Comparison of ENCODE assay signal across 8 mouse cellular contexts in the genomic region with DNA sequence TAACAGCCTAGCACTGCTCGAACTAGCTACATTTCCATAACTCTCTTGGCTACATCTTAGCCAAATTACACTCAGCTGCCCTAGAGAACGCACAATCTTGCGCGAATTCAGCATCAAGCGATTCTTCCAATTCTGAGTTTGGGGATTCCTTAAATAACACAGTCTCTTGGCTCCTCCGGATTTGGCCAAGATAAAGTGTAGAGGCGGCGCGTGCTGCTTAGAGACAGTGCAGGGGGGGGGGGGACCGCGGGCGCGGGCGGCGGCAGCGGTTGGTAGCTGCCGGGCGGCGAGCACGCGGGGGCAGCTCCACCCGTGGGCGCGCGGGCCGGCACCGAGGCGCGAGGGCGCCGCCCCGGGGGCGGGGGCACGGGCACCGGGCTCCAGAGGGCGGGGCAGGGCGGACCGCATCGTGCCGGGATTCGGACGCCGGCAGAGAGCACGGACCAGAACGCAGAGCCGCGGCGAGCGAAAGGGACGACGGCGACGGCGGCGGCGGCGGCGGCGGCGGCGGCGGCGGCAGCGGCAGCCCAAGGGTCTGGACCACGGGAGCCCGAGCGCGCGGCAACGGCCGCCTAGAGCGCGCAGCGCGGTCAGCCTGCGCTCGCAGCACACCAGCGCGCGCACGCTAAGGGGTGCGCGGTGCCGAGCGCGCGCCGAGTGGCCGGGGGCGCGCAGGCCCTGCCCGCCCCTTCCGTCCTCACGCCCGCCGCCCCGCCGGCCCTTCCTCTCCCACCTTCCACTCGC. TPM values are rescaled to one million over a fixed set of nuclear protein-coding genes. Genes with fewer than 3 reads are reported as not detected.
A peak's percentile ranks its signal among the peaks of the same experiment; 100 is the strongest.
DNase-seq lines count a peak whose midpoint lies in the region; ATAC-seq and TF ChIP-seq lines count a peak whose summit lies in the region.

Gene Ugcg, plus strand, starts transcription at position 456 of the 744 bp plus-strand sequence.

- TF ChIP-seq CTCF in midbrain, postnatal 0 days (IDR thresholded peaks at IDR 0.05), result no peak

- peak within 1 kb of the TSS; percentile 53 for H3K4me2 ChIP-seq in embryonic facial prominence, embryonic 14.5 days (ENCODE audit: low read depth, low read length)
- H3K4me2 ChIP-seq in limb, embryonic 15.5 days, result peak within 1 kb of the TSS; percentile 63
- H3K4me2 ChIP-seq in midbrain, postnatal 0 days (ENCODE audit: low read depth, low read length, poor library complexity, severe bottlenecking), result peak within 1 kb of the TSS; percentile 55

- H3K27ac ChIP-seq in embryonic facial prominence, embryonic 14.5 days (replicated peaks; ENCODE audit: low read depth, low read length), result peak within 1 kb of the TSS; percentile 94
- H3K27ac ChIP-seq in limb, embryonic 15.5 days, result peak within 1 kb of the TSS; percentile 95
- H3K27ac ChIP-seq in midbrain, postnatal 0 days (ENCODE audit: low read depth, low read length), result peak within 1 kb of the TSS; percentile 97

- H3K9me3 ChIP-seq in embryonic facial prominence, embryonic 14.5 days (ENCODE audit: control insufficient read depth, low read length), result no peaks in the 10 kb centered on the region
- no peaks in the 10 kb centered on the region for H3K9me3 ChIP-seq in limb, embryonic 15.5 days
- H3K9me3 ChIP-seq in midbrain, postnatal 0 days (ENCODE audit: low read length), result no peaks in the 10 kb centered on the region

- H3K4me3 ChIP-seq in embryonic facial prominence, embryonic 14.5 days (ENCODE audit: low read depth, low read length), result peak within 1 kb of the TSS; percentile 95
- H3K4me3 ChIP-seq in limb, embryonic 15.5 days, result peak within 1 kb of the TSS; percentile 91
- peak within 1 kb of the TSS; percentile 94 for H3K4me3 ChIP-seq in midbrain, postnatal 0 days (ENCODE audit: low read depth, low read length)

- peak within 1 kb of the TSS; percentile 93 for H3K9ac ChIP-seq in embryonic facial prominence, embryonic 14.5 days (ENCODE audit: low read depth, low read length)
- H3K9ac ChIP-seq in limb, embryonic 15.5 days, result peak within 1 kb of the TSS; percentile 97
- peak within 1 kb of the TSS; percentile 97 for H3K9ac ChIP-seq in midbrain, postnatal 0 days (replicated peaks; ENCODE audit: low read length, poor library complexity, severe bottlenecking)

- DNase-seq in 3T3-L1 (ENCODE audit: low read depth, low spot score), result peak; percentile 62
- peak; percentile 87 to 94 for DNase-seq in adrenal gland, postnatal 36 days
- DNase-seq in embryonic facial prominence, embryonic 14.5 days (ENCODE audit: low spot score), result peak; percentile 93
- DNase-seq in heart, adult 8-10 months (ENCODE audit: low spot score), result peak; percentile 60
- DNase-seq in kidney, adult 9 months, result peak; percentile 73
- DNase-seq in midbrain, postnatal 0 days (ENCODE audit: low spot score), result peak; percentile 93
- DNase-seq in spleen, postnatal 14 days (ENCODE audit: low spot score in 2 of 2), result peak; percentile 74 to 77

- H3K36me3 ChIP-seq in embryonic facial prominence, embryonic 14.5 days (ENCODE audit: control insufficient read depth, insufficient read depth, low read length), result no peaks in the 10 kb centered on the region
- no peaks in the 10 kb centered on the region for H3K36me3 ChIP-seq in limb, embryonic 15.5 days
- no peaks in the 10 kb centered on the region for H3K36me3 ChIP-seq in midbrain, postnatal 0 days (ENCODE audit: insufficient read depth, low read length)

- 0% methylated on average over 6 of the region's 99 CpGs for WGBS in embryonic facial prominence, embryonic 14.5 days
- WGBS in limb, embryonic 15.5 days, result under 1% methylated on average over 57 of the region's 99 CpGs
- 1% methylated on average over 39 of the region's 99 CpGs for whole genome bisulfite sequencing in midbrain, postnatal 0 days

- peak; percentile 94 for ATAC-seq in embryonic facial prominence, embryonic 14.5 days (ENCODE audit: low read depth)
- ATAC-seq in limb, embryonic 15.5 days (ENCODE audit: insufficient number of reproducible peaks, low FRiP score, low TSS enrichment, low read depth), result peak; percentile 88
- ATAC-seq in midbrain, postnatal 0 days (ENCODE audit: low FRiP score), result peak; percentile 92

- H3K4me1 ChIP-seq in embryonic facial prominence, embryonic 14.5 days (ENCODE audit: control insufficient read depth, insufficient read depth, low read length), result peaks cover 9% of the 10 kb centered on the region; the same call in 1 of the 2 replicates
- H3K4me1 ChIP-seq in limb, embryonic 15.5 days, result peaks cover 10% of the 10 kb centered on the region
- peaks cover 2% of the 10 kb centered on the region; the same call in 1 of the 2 replicates for H3K4me1 ChIP-seq in midbrain, postnatal 0 days (ENCODE audit: insufficient read depth, low read length)

- no peaks in the 10 kb centered on the region for H3K27me3 ChIP-seq in embryonic facial prominence, embryonic 14.5 days (replicated peaks; ENCODE audit: control insufficient read depth, insufficient read depth, low read length)
- no peaks in the 10 kb centered on the region for H3K27me3 ChIP-seq in limb, embryonic 15.5 days
- H3K27me3 ChIP-seq in midbrain, postnatal 0 days (ENCODE audit: insufficient read depth, low read length), result no peaks in the 10 kb centered on the region

RNA-seq across cellular contexts. Expression of gene Ugcg, which starts in this region (rescaled TPM):
- 10 to 100 TPM; 40.2 to 46.3 TPM for total RNA-seq in adrenal gland, postnatal 36 days (2021)
- polyA plus RNA-seq in embryonic facial prominence, embryonic 14.5 days (2014; fragmentation: Nextera tagmentation; extraction: Ambion mirVana), result 12.3 and 13.3 TPM in 2 replicates
- total RNA-seq in heart, adult 8-10 months (2022), result 10 to 100 TPM; 11.7 to 14.2 (median 13.5) TPM
- 9.4 and 12.0 TPM in 2 replicates for polyA plus RNA-seq in limb, embryonic 15.5 days (2015; fragmentation: Nextera tagmentation; extraction: Ambion mirVana)
- 68.5 and 76.5 TPM in 2 replicates for total RNA-seq in midbrain, postnatal 0 days (2014; rRNA removed)
- polyA plus RNA-seq in midbrain, postnatal 0 days (2015; fragmentation: Nextera tagmentation; extraction: Ambion mirVana), result 18.7 and 22.8 TPM in 2 replicates

Comparison
In these comparisons a context has a peak if more than half of its experiments do, and no peak if none do; other contexts are left out.
1. Peak in every context shown above with its lines: DNase-seq, ATAC-seq, H3K4me3 ChIP-seq and H3K27ac ChIP-seq.